ENCODE assay signal across 9 mouse cellular contexts in the genomic region with DNA sequence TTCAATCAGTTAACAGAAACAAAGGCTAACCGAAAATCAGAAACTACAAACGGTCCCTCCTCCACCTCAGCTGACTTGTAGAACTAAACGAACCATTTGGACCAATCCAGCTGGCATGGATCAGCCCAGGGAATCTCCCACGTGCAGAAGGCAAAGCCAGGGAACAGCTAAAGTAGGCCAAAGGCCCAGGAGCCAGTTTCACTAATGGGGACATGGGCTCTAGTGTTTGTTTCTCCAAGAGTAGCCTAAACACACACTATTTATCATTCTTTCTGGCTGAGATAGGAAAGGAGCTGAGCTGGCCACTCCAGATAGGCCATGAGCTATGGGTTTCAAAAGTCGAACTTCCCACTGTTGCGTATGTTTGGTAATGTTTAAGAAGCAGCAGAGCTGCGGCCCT. TPM values are rescaled to one million over a fixed set of nuclear protein-coding genes. Genes with fewer than 3 reads are reported as not detected.
DNase-seq lines count a peak whose midpoint lies in the region; TF ChIP-seq lines count a peak whose summit lies in the region.
"Had no signal": no experiment of that assay in that cellular context is flagged by ENCODE, and none has a peak within 500 bp of the region (broad histone marks: within the 10 kb centered on the region; RNA-seq: fewer than 3 reads in every experiment).

No protein-coding gene starts in this region.

- intact Hi-C loops in gastrocnemius, adult 2 months (cut with DNase I) = no loop called here
- intact Hi-C loops in left cerebral cortex, postnatal 10 days (cut with DNase I) = no loop called here

- H3K27ac ChIP-seq in gastrocnemius, adult 2 months = no peak overlapping the region

- no peak overlapping the region for H3K4me3 ChIP-seq in gastrocnemius, adult 2 months

- TF ChIP-seq CTCF in gastrocnemius, adult 2 months (IDR thresholded peaks at IDR 0.05) = no peak

- peak; percentile 44 for DNase-seq in gastrocnemius, adult 2 months
- DNase-seq in gastrocnemius, postnatal 4 days (ENCODE audit: low spot score in 2 of 2) = no peak
- DNase-seq in urinary bladder, postnatal 14 days (ENCODE audit: low spot score) = peak; percentile 43
- DNase-seq in urinary bladder, postnatal 10 days (ENCODE audit: low spot score) = no peak
- peak; percentile 82 for DNase-seq in lung, postnatal 10 days
- no peak for DNase-seq in right cerebral cortex, adult 2 months (ENCODE audit: low spot score in 2 of 2)
- no peak for DNase-seq in spleen, postnatal 10 days (ENCODE audit: low spot score in 2 of 2)
- no peak for DNase-seq in left cerebral cortex, postnatal 10 days (ENCODE audit: extremely low spot score in 1 of 2, low spot score in 2 of 2)
- DNase-seq: thymus, adult 18-20 months had no signal

RNA-seq across cellular contexts. Expression of a gene that starts 58.2 kb away (rescaled TPM):
- total RNA-seq in gastrocnemius, adult 2 months (2021) = 1 to 10 TPM; 2.6 to 3.0 TPM
- 10 to 100 TPM; 11.6 to 12.0 TPM for total RNA-seq in gastrocnemius, postnatal 4 days (2021)
- 10 to 100 TPM; 31.3 to 37.3 TPM for total RNA-seq in left cerebral cortex, postnatal 10 days (2021)

Comparison
In these comparisons a context has a peak if more than half of its experiments do, and no peak if none do; other contexts are left out.
1. DNase-seq: peak in gastrocnemius, adult 2 months (single experiment), urinary bladder, postnatal 14 days (single experiment) and lung, postnatal 10 days (single experiment); none in gastrocnemius, postnatal 4 days (0 of 2), urinary bladder, postnatal 10 days (single experiment), right cerebral cortex, adult 2 months (0 of 2), spleen, postnatal 10 days (0 of 2) and left cerebral cortex, postnatal 10 days (0 of 2).